Mouse (Mus musculus): ENCODE data around the gene Osbpl6. TPM values are rescaled to one million over a fixed set of nuclear protein-coding genes. Genes with fewer than 3 reads are reported as not detected.

Osbpl6 gene
- polyA plus RNA-seq, 2 experiments, result 8.9 to 11.5 TPM

- Histone ChIP-seq H3K4me3 (replicated peaks; ENCODE audit: low read length) (no peak overlapping the region), H3K9me3 (ENCODE audit: control insufficient read depth, low read length) (no peaks in the 10 kb centered on the region), H3K27me3 (ENCODE audit: control insufficient read depth, insufficient read depth, low read length) (no peaks in the 10 kb centered on the region), H3K9ac (ENCODE audit: low read depth, low read length, severe bottlenecking) (no peak overlapping the region), H3K27ac (replicated peaks; ENCODE audit: low read depth, low read length) (no peak overlapping the region), H3K4me1 (ENCODE audit: control insufficient read depth, insufficient read depth, low read length) (0 out of 2 replicates have a peak, but pooled peaks cover 5% of the 10 kb centered on the region), H3K36me3 (ENCODE audit: control insufficient read depth, insufficient read depth, low read length) (no peaks in the 10 kb centered on the region), H3K4me2 (replicated peaks; ENCODE audit: low read depth, low read length, severe bottlenecking) (0 out of 2 replicates have a peak overlapping the region, but pooled peaks have one; percentile 15)
- TF ChIP-seq POLR2A (IDR thresholded peaks at IDR 0.05; ENCODE audit: borderline replicate concordance, extremely low read depth, insufficient read depth, insufficient read length), result no peak
- no peak for ATAC-seq (ENCODE audit: low FRiP score, low read depth)
- DNase-seq (ENCODE audit: low spot score), result no peak
- 54% methylated on average over 10 of the region's 10 CpGs for WGBS
These were observed 165.2 kb downstream of the Osbpl6 start for GRCm38 (mm10) chr2:76571543-76571942.

GRCm38 (mm10) chr2:76578911-76579310, 172.6 kb downstream of the Osbpl6 start:
- no peak overlapping the region for H3K4me2 ChIP-seq (replicated peaks; ENCODE audit: low read depth, low read length, severe bottlenecking)
- no peaks in the 10 kb centered on the region for H3K9me3 ChIP-seq (ENCODE audit: control insufficient read depth, low read length)
- no peak for ATAC-seq (ENCODE audit: low FRiP score, low read depth)
- H3K4me1 ChIP-seq (ENCODE audit: control insufficient read depth, insufficient read depth, low read length), result no peaks in the 10 kb centered on the region
- WGBS, result 89% methylated on average over 8 of the region's 8 CpGs
- H3K36me3 ChIP-seq (ENCODE audit: control insufficient read depth, insufficient read depth, low read length), result no peaks in the 10 kb centered on the region
- DNase-seq (ENCODE audit: low spot score), result no peak
- no peak for TF ChIP-seq POLR2A (IDR thresholded peaks at IDR 0.05; ENCODE audit: borderline replicate concordance, extremely low read depth, insufficient read depth, insufficient read length)
- no peak overlapping the region for H3K9ac ChIP-seq (ENCODE audit: low read depth, low read length, severe bottlenecking)
- H3K27ac ChIP-seq (replicated peaks; ENCODE audit: low read depth, low read length), result no peak overlapping the region
- no peaks in the 10 kb centered on the region for H3K27me3 ChIP-seq (ENCODE audit: control insufficient read depth, insufficient read depth, low read length)
- no peak overlapping the region for H3K4me3 ChIP-seq (replicated peaks; ENCODE audit: low read length)

GRCm38 (mm10) chr2:76585090-76585489, 178.8 kb downstream of the Osbpl6 start:
- ATAC-seq (ENCODE audit: low FRiP score, low read depth), result no peak

GRCm38 (mm10) chr2:76586906-76587305, 180.6 kb downstream of the Osbpl6 start:
- H3K4me2 ChIP-seq (replicated peaks; ENCODE audit: low read depth, low read length, severe bottlenecking), result no peak overlapping the region
- H3K4me1 ChIP-seq (ENCODE audit: control insufficient read depth, insufficient read depth, low read length), result no peaks in the 10 kb centered on the region
- peaks cover 15% of the 10 kb centered on the region for H3K36me3 ChIP-seq (ENCODE audit: control insufficient read depth, insufficient read depth, low read length)
- 90% methylated on average over 10 of the region's 10 CpGs for WGBS
- no peaks in the 10 kb centered on the region for H3K27me3 ChIP-seq (ENCODE audit: control insufficient read depth, insufficient read depth, low read length)
- DNase-seq (ENCODE audit: low spot score) (no peak), ATAC-seq (ENCODE audit: low FRiP score, low read depth) (no peak)
- no peaks in the 10 kb centered on the region for H3K9me3 ChIP-seq (ENCODE audit: control insufficient read depth, low read length)
- no peak overlapping the region for H3K27ac ChIP-seq (replicated peaks; ENCODE audit: low read depth, low read length)
- no peak overlapping the region for H3K4me3 ChIP-seq (replicated peaks; ENCODE audit: low read length)
- no peak for TF ChIP-seq POLR2A (IDR thresholded peaks at IDR 0.05; ENCODE audit: borderline replicate concordance, extremely low read depth, insufficient read depth, insufficient read length)
- no peak overlapping the region for H3K9ac ChIP-seq (ENCODE audit: low read depth, low read length, severe bottlenecking)

More at GRCm38 (mm10) chr2:76585090-76585489, 178.8 kb downstream of the Osbpl6 start:
- Histone ChIP-seq H3K36me3 (ENCODE audit: control insufficient read depth, insufficient read depth, low read length) (peaks cover 15% of the 10 kb centered on the region), H3K4me2 (replicated peaks; ENCODE audit: low read depth, low read length, severe bottlenecking) (no peak overlapping the region), H3K9me3 (ENCODE audit: control insufficient read depth, low read length) (no peaks in the 10 kb centered on the region), H3K9ac (ENCODE audit: low read depth, low read length, severe bottlenecking) (no peak overlapping the region), H3K27me3 (ENCODE audit: control insufficient read depth, insufficient read depth, low read length) (no peaks in the 10 kb centered on the region), H3K4me1 (ENCODE audit: control insufficient read depth, insufficient read depth, low read length) (no peaks in the 10 kb centered on the region), H3K27ac (replicated peaks; ENCODE audit: low read depth, low read length) (no peak overlapping the region), H3K4me3 (replicated peaks; ENCODE audit: low read length) (no peak overlapping the region)
- no peak for DNase-seq (ENCODE audit: low spot score)
- 89% methylated on average over 13 of the region's 13 CpGs for WGBS
- TF ChIP-seq POLR2A (IDR thresholded peaks at IDR 0.05; ENCODE audit: borderline replicate concordance, extremely low read depth, insufficient read depth, insufficient read length), result no peak

GRCm38 (mm10) chr2:76590221-76590620, 183.9 kb downstream of the Osbpl6 start:
- TF ChIP-seq POLR2A (IDR thresholded peaks at IDR 0.05; ENCODE audit: borderline replicate concordance, extremely low read depth, insufficient read depth, insufficient read length), result no peak
- ATAC-seq (ENCODE audit: low FRiP score, low read depth), result no peak
- H3K9ac ChIP-seq (ENCODE audit: low read depth, low read length, severe bottlenecking), result no peak overlapping the region
- WGBS, result 92% methylated on average over 7 of the region's 7 CpGs
- no peak for DNase-seq (ENCODE audit: low spot score)
- no peaks in the 10 kb centered on the region for H3K27me3 ChIP-seq (ENCODE audit: control insufficient read depth, insufficient read depth, low read length)
- H3K9me3 ChIP-seq (ENCODE audit: control insufficient read depth, low read length), result no peaks in the 10 kb centered on the region
- H3K27ac ChIP-seq (replicated peaks; ENCODE audit: low read depth, low read length), result no peak overlapping the region
- no peak overlapping the region for H3K4me3 ChIP-seq (replicated peaks; ENCODE audit: low read length)
- no peaks in the 10 kb centered on the region for H3K4me1 ChIP-seq (ENCODE audit: control insufficient read depth, insufficient read depth, low read length)
- H3K36me3 ChIP-seq (ENCODE audit: control insufficient read depth, insufficient read depth, low read length), result peaks cover 13% of the 10 kb centered on the region
- no peak overlapping the region for H3K4me2 ChIP-seq (replicated peaks; ENCODE audit: low read depth, low read length, severe bottlenecking)

Data from limb, embryonic 14.5 days (tissue).